ENCODE assay signal across 8 mouse cellular contexts in genomic region chr3:52843998-52844397, GRCm38 (mm10).
A peak's percentile ranks its signal among the peaks of the same experiment; 100 is the strongest.
DNase-seq lines count a peak whose midpoint lies in the region; ATAC-seq and TF ChIP-seq lines count a peak whose summit lies in the region.

No protein-coding gene starts in this region.

- H3K4me2 ChIP-seq in midbrain, embryonic 11.5 days, result no peak overlapping the region
- no peak overlapping the region for H3K4me2 ChIP-seq in midbrain, embryonic 15.5 days
- H3K4me2 ChIP-seq in limb, embryonic 14.5 days (replicated peaks; ENCODE audit: low read depth, low read length, severe bottlenecking), result no peak overlapping the region

- H3K9me3 ChIP-seq in midbrain, embryonic 11.5 days (ENCODE audit: control insufficient read depth, low read length), result no peaks in the 10 kb centered on the region
- no peaks in the 10 kb centered on the region for H3K9me3 ChIP-seq in midbrain, embryonic 15.5 days
- H3K9me3 ChIP-seq in limb, embryonic 14.5 days (ENCODE audit: control insufficient read depth, low read length), result no peaks in the 10 kb centered on the region

- no peak for ATAC-seq in midbrain, embryonic 11.5 days (ENCODE audit: low FRiP score)
- no peak for ATAC-seq in midbrain, embryonic 15.5 days (replicated peaks)
- ATAC-seq in erythroblast, adult 5-6 weeks (replicated peaks; ENCODE audit: low FRiP score, poor library complexity, severe bottlenecking), result peak; percentile 81
- ATAC-seq in limb, embryonic 14.5 days (ENCODE audit: low FRiP score, low read depth), result 0 out of 2 replicates have a peak, but pooled peaks have one; percentile 44

- H3K36me3 ChIP-seq in midbrain, embryonic 11.5 days (ENCODE audit: control insufficient read depth, insufficient read depth, low read length), result no peaks in the 10 kb centered on the region
- no peaks in the 10 kb centered on the region for H3K36me3 ChIP-seq in midbrain, embryonic 15.5 days (replicated peaks)
- H3K36me3 ChIP-seq in limb, embryonic 14.5 days (ENCODE audit: control insufficient read depth, insufficient read depth, low read length), result no peaks in the 10 kb centered on the region

- DNase-seq in midbrain, embryonic 11.5 days (ENCODE audit: low spot score, missing footprints), result peak; percentile 96
- DNase-seq in brain, adult 2 months (ENCODE audit: low read depth, low spot score), result peak; percentile 87
- DNase-seq in kidney, adult 8-10 months, result peak; percentile 73 to 89
- DNase-seq in limb, embryonic 14.5 days (ENCODE audit: low spot score), result peak; percentile 42
- DNase-seq in ovary, postnatal 14 days (ENCODE audit: low spot score), result peak; percentile 85
- peak; percentile 83 to 97 for DNase-seq in thymus, postnatal 10 days (ENCODE audit: low spot score in 2 of 2)

- H3K27ac ChIP-seq in midbrain, embryonic 11.5 days (ENCODE audit: low read depth, low read length), result no peak overlapping the region
- no peak overlapping the region for H3K27ac ChIP-seq in midbrain, embryonic 15.5 days
- no peak overlapping the region for H3K27ac ChIP-seq in limb, embryonic 14.5 days (replicated peaks; ENCODE audit: low read depth, low read length)

- H3K4me1 ChIP-seq in midbrain, embryonic 11.5 days (ENCODE audit: control insufficient read depth, insufficient read depth, low read length), result peaks cover 4% of the 10 kb centered on the region; the same call in 1 of the 2 replicates
- H3K4me1 ChIP-seq in midbrain, embryonic 15.5 days, result no peaks in the 10 kb centered on the region
- H3K4me1 ChIP-seq in limb, embryonic 14.5 days (ENCODE audit: control insufficient read depth, insufficient read depth, low read length), result no peaks in the 10 kb centered on the region

- H3K4me3 ChIP-seq in midbrain, embryonic 11.5 days (ENCODE audit: low read depth, low read length), result no peak overlapping the region
- no peak overlapping the region for H3K4me3 ChIP-seq in midbrain, embryonic 15.5 days
- H3K4me3 ChIP-seq in limb, embryonic 14.5 days (replicated peaks; ENCODE audit: low read length), result no peak overlapping the region

- no peaks in the 10 kb centered on the region for H3K27me3 ChIP-seq in midbrain, embryonic 11.5 days (ENCODE audit: control insufficient read depth, insufficient read depth, low read length)
- 0 out of 2 replicates have a peak, but pooled peaks cover 3% of the 10 kb centered on the region for H3K27me3 ChIP-seq in midbrain, embryonic 15.5 days (replicated peaks)
- H3K27me3 ChIP-seq in limb, embryonic 14.5 days (ENCODE audit: control insufficient read depth, insufficient read depth, low read length), result no peaks in the 10 kb centered on the region

- WGBS in midbrain, embryonic 11.5 days, result 35% methylated on average over 7 of the region's 7 CpGs
- 29% methylated on average over 7 of the region's 7 CpGs for WGBS in midbrain, embryonic 15.5 days
- 32% methylated on average over 7 of the region's 7 CpGs for whole genome bisulfite sequencing in limb, embryonic 14.5 days

- TF ChIP-seq POLR2A in limb, embryonic 14.5 days (IDR thresholded peaks at IDR 0.05; ENCODE audit: borderline replicate concordance, extremely low read depth, insufficient read depth, insufficient read length), result no peak

- no peak overlapping the region for H3K9ac ChIP-seq in midbrain, embryonic 11.5 days (ENCODE audit: low read length)
- H3K9ac ChIP-seq in midbrain, embryonic 15.5 days, result no peak overlapping the region
- H3K9ac ChIP-seq in limb, embryonic 14.5 days (ENCODE audit: low read depth, low read length, severe bottlenecking), result no peak overlapping the region

Comparison
In these comparisons a context has a peak if more than half of its experiments do, and no peak if none do; other contexts are left out.
1. ATAC-seq: peak in erythroblast, adult 5-6 weeks (single experiment) and limb, embryonic 14.5 days (single experiment); none in midbrain, embryonic 11.5 days (single experiment) and midbrain, embryonic 15.5 days (single experiment).
2. DNase-seq: peak in every context shown above with its lines; median percentile 96 in midbrain, embryonic 11.5 days; 90 in thymus, postnatal 10 days; 87 in brain, adult 2 months; 85 in ovary, postnatal 14 days; 81 in kidney, adult 8-10 months; 42 in limb, embryonic 14.5 days.